8 mouse cellular contexts compared by ENCODE assay signal in genomic region chr17:29882885-29883284, GRCm38 (mm10).
A peak's percentile ranks its signal among the peaks of the same experiment; 100 is the strongest.
DNase-seq lines count a peak whose midpoint lies in the region; ATAC-seq lines count a peak whose summit lies in the region.

No protein-coding gene starts in this region.

- no peak overlapping the region for H3K27ac ChIP-seq in limb, embryonic 13.5 days

- H3K27me3 ChIP-seq in limb, embryonic 13.5 days = peaks cover 35% of the 10 kb centered on the region

- H3K4me1 ChIP-seq in limb, embryonic 13.5 days = peaks cover 27% of the 10 kb centered on the region

- 0 out of 2 replicates have a peak overlapping the region, but pooled peaks have one; percentile 8 for H3K9ac ChIP-seq in limb, embryonic 13.5 days

- H3K36me3 ChIP-seq in limb, embryonic 13.5 days = no peaks in the 10 kb centered on the region

- WGBS in limb, embryonic 13.5 days = 0% methylated on average over 5 of the region's 5 CpGs

- DNase-seq in frontal cortex, postnatal 25 days (ENCODE audit: low spot score in 2 of 2) = peak; percentile 47 to 63
- peak; percentile 70 for DNase-seq in ES-CJ7 (ENCODE audit: low read depth, low spot score)
- peak; percentile 89 to 90 for DNase-seq in cerebellum, postnatal 14 days
- peak; percentile 31 to 62 for DNase-seq in gastrocnemius, postnatal 36 days
- DNase-seq in naive thymus-derived CD4-positive, alpha-beta T cell, adult 2 months (ENCODE audit: low read depth) = peak; percentile 81
- peak; percentile 87 for DNase-seq in testis, postnatal 10 days (ENCODE audit: low spot score)

- H3K4me2 ChIP-seq in limb, embryonic 13.5 days (replicated peaks) = no peak overlapping the region

- H3K9me3 ChIP-seq in limb, embryonic 13.5 days = no peaks in the 10 kb centered on the region

- intact Hi-C loops in gastrocnemius, postnatal 36 days (cut with DNase I) = loop anchor here (2.0 to 5.0 kb wide), 2 partner anchors 84 to 271 kb away; partner anchors contain the start of genes Gm28043 and Rnf8

- no peak for ATAC-seq in frontal cortex, adult (ENCODE audit: low TSS enrichment)
- ATAC-seq in limb, embryonic 13.5 days (ENCODE audit: low FRiP score, low read depth) = no peak

- no peak overlapping the region for H3K4me3 ChIP-seq in limb, embryonic 13.5 days
